Mouse (Mus musculus) monocyte, adult 2 months (primary cell): ENCODE measurements around the gene Slc16a3.

ENCODE experiments used
- DNase-seq, 2 experiments: peaks; one replicate each; pipeline ENCODE4 v3.0.0; 2022; ENCODE audit warnings: low spot score in 2 of 2, low read depth in 1 of 2

Gene Slc16a3

DNA sequence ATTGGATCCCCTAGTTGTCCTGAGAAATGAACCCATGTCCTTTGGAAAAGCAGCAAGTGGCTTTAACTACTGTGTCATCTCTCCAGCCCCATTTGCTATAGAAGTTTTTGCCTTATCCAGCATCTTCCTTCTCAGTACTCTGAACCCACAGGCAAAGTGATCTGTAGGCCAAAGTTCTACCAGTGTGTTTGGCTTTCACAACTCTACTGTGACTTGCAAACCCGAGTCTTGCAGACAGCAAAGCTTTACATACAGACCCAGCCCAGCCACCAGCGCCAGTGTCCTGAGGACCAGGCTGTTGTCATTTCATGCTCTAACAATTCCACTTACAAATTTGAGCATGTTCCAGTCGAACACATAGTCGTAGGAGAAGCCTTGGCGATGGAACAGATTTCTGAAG is 23.0 kb downstream of the Slc16a3 start:
- DNase-seq = no peak

DNA sequence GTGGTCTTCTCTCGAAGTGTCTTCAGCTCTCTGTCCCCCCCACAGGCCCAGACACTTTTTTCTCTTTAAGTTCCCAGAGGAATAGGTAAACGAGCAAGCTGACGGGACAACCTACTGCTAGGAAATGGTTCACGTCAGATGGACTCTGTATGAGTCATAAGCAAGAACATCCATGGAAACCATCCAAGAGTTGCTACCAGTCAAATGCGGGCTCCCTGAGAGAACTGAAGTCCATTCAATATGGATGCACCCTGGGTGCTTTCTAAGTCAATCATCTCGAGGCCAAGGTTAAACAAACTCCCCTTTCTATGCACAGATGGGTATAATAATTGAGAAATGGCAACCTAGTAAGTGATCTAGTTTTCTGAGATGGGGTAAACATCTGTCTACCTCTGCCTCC is 25.0 kb downstream of the Slc16a3 start:
- no peak for DNase-seq

DNA sequence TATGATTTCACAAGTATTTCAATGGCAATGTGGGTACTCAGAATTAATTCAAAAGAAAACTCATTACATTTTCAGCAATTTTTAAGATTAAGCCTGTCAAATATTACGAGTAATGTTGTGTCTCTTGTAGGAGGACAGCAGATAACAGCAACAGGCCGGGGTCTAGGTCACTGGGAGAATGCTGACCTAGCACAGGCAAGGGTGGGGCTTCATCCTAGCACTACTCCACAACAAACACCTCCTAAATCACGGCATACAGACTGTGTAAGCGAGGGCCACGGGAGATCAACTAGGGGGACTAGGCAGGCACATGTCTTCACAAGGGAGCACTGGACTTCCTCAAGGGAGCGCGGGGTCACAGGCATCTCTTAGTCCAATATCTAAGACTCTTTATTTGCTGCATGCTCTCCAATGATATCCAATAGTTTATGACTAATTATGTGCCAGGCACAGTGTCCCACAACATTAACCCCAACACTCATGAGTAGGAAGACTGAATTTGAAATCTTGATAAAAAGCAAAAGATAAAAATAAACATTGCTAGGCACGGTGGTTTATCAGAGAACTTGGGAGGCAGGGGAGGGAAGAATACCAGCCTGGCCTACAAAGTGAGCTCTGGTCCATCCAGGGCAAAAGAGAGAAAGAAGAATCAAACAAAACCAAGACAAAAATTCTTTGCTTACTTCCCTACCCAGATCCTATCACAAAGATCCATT is 31.6 kb downstream of the Slc16a3 start:
- no peak for DNase-seq

DNA sequence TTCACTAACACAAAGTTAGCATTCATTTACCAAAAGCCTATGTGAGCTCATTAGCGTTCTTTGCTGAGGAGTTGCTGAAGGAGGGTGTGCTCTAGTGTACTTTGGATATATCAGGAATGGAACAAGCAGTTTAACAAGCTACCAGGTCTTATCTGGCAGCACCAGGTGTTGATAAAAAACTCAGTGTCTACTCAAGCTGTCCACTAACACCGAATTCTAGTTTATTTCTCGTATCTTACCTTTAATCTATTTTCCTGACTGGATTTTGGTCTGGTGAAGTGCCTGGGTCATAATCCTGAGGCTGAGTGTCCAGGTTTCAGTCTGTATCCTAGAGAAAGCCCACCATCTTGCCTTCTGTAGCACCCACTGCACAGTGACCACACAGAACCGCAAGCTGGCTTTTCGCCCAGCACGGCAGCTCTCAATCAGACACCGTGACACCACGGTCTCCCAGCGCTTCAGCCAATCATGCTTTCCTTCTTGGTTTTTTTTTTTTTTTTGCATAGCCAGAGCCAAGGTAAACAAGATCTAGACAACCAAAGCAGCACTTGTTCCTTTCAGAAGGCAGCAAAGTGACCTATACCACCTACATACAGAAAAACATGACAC is 32.3 kb downstream of the Slc16a3 start:
- no peak for DNase-seq

DNA sequence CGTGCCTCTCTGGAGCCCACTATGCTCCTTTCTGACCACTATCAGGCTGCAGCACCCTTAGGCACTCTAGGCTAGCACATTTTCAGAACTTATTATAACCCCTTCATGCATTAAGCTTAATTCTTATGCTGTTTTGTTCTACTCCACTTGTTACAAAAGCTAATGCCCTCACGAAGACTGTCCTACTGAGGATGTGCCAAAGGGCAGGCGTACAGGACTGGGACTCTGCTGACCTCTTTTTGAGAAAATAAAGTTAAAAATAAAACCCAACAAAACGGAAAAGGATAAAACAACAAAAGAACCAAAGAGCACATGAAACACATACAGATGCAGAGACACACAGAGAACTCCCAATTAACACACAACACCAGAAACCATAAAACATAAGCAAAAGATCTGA is 33.4 kb downstream of the Slc16a3 start:
- DNase-seq = no peak

DNA sequence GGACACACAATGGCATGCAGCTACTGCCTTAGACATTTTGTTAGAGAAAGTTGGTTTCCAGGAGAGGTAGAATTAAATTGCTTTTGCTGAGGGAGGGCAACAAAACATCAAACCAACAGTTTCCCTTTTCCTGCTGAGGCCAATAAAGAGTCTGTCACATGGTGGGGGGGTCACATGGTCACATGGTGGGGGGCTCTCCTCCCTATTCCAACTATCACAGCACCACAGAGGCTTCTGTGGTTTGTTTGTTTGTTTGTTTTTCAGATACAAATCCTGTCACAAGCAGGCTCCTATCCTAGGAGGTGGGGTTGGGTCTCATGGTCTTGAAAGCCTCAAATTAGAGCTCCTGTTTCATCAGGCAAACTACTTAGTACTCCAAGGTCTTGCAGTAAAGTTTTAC is 34.2 kb downstream of the Slc16a3 start:
- DNase-seq = no peak

DNA sequence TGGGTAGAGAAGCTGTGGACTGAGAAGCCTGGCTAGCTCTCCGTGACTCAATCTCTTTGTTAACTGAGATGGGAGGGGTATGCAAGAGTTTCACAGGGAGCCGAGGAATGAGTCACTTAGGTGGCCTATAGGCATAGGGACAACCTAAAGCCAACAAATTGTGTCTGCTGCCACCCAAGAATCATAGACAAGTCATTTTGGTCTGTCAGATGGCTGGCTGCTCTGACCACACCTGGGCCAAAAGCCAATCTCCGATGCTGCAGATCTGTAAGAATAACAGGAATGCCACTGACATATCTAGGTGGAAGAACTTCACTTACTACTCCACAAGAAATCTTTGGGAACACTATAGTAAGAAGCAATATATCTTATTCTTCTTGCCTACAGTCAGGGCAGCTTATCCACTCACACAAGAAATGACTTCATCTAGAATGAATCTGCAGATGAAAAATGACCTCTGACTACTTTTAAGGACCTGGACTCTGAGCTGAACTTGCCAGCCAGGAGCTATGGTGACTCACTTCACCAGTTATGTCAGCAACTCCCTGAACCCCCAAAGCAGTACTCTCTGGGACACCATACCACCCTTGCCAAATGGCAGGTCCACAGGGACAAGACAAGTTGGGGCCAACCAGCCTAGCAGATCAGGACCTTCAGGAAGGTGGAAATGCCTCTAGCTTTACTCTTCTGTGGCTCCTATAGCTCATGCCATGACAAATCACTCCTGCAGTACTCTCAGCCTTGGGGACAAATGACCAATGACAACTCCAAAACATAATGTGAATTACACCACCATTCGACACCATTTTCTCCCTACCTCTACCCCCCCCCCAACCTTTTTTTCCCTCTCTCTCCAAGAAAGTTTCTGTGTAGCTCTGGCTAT is 36.4 kb downstream of the Slc16a3 start:
- DNase-seq = no peak

DNA sequence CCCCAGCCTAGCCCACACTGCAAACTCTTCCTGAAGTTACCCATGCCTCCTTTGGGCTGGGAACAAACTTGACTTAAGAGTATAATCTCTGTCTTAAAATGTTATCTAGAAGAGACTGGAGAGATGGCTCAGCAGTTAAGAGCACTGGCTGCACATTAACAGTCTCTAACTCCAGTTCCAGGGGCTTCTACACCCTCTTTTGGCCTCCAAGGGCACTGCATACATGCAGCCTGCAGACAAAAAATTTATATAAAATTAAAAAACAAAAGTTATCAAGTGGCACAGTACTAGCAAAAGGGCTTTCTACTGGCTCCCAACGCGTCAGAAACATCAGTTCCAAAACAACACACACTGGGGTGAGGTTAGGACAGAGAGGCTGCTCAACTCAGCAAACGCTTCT is 39.3 kb downstream of the Slc16a3 start:
- DNase-seq = no peak

DNA sequence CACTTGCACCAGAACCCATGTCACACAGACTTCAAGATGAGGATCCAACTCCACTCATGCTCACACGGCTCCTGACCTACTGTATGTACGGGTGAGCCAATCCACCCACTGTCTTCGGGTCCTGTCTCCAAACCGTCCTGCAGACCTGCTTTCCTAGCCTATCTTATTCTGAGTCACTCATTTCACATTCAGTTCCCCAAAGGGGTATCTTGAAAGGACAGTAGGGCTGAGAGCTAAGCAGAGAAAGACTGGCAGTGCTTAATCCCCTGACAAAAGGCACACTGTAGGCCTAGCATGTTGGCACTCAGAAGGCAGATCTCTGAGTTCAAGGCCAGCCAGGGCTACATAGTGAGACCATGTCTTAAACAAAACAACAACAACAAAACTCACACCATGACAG is 40.1 kb downstream of the Slc16a3 start:
- no peak for DNase-seq

DNA sequence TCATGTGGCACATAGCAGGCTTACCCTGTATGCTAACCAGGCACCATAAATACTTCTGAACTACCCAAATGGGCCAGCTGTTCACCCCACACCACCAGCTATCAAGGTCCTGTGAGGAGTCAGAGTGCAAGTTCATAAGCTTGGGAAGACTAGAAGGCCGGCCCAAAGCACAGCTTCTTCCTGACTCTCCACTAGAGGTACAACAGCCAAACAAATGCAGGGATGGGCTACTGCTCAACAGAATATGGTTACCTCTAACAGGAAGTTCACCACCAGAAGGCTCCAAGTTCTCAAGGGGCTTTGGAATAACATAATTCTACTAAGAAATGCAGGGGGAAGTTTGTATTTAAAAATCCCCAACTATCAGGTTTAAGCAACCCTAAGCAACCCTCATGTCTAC is 41.2 kb downstream of the Slc16a3 start:
- no peak for DNase-seq

DNA sequence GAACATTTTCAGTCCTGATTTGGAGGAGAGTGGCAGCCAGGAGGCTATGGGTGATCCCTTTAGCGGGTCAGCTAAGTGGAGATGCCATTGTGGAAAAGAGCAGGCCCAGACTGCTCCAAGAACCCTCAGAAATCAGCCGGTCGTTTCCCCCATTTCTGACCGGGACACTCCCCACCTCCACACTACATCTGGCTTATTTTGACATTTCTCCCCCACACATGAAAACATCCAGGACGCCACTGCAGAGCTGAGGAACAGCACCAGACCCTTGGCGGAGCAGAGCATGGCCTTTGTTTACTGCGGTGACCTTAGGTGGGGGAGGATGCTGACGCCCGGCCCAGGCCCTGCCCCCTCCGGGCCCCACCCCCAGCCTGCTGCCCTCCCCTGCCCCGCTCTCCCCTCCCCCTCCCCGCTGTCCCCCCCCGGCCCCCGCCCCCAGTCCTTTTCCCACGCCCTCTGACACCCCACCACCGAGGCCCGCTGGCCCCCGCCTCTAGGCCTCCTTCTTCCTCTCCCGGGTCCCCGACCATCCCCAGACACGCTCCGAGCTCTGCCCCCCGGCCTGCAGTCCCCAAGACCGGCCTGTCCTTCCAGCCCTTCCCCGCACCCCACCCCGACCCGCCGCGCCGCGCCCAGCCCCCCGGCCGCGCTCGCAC is 42.0 kb downstream of the Slc16a3 start:
- peak in 1 of 2 experiments; percentile 10 for DNase-seq

DNA sequence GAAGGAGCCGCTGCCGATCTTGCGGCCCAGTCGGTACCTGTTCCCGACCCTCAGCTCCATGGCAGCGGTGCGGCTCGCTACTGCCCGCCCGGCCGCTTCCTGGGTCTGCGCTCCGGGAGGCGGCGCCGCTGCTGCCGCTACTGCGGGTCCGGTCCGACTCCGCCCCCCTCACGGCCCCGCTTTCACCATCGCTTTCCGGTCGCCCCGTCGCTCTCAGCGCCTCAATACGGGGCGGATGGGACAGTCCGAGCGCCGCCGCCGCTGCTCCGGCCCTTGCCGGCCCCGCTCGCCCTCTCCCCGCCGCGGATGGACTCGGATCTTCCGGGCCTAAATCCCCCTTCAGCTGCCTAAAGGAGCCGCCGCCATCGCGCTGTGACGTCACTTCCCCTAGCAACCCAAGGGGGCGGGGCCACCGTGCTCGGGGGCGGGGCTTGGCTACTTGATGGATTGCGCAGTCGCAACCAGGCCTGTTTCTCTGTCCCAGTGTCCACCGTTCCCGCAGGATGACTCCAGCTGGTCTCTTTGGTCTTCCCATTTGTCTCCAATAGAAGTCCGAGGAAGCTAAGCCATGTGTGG is 42.8 kb downstream of the Slc16a3 start, which contains the start of gene Csnk1d:
Csnk1d (minus strand) TSS at position 380 of the 576 bp plus-strand sequence.
- peak; percentile 94 to 99 for DNase-seq

DNA sequence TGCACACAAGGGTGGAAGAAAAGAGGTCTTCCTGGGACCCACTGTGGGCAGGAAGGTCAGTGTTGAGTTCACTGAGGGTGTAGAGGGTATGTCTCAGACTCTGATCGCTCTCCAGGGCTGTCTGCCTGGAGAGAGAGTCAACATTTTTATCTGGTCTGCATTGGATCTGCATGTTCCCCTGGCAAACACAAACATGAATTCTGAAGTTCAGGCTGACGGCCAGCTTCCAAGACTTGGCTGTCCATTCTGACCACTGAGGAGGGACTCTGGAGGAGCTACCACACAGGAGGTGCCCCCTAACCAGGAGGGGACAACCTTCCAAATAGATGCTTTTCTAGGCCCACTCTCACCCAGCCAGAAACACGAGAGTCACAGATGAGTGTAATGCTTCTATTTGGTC is 43.5 kb downstream of the Slc16a3 start:
- no peak for DNase-seq

DNA sequence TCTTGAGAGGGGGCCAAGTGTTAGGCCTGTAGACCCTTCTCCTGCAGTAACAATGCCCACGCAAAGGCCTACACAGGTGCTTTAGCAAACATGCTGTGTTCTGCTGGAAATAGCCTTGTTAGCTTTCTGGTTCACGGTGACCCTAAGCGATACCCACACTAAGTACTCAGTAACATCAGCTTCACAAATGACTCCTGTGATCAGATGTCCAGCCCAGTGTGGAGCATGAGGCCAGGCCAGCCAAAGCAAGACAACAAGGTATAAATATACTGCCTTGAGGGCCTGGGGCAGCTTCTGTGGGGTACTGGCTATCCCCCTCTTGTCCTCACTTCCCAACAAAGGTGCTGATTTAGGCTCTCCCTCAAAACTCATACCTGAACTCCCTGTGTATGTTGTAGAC is 44.8 kb downstream of the Slc16a3 start:
- no peak for DNase-seq

DNA sequence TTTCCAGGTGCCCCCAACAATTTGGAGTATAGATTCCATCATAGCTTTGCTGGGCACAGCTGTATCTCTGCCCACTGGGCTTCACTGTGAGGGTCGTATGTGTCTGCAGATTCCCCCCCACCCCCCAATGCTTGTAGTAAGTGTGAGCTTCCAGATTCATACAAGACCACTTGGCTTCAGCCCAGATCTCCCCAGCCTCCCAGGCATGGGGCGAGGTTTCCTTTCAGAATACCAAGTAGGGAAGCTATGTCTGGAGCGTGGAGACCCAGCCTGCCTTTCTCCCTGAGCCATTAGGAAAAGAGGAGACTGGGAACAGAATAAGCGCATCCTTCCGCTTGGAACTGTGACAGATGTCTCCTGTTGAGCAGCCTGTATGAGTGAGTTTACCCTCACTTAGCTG is 45.3 kb downstream of the Slc16a3 start:
- DNase-seq = no peak

DNA sequence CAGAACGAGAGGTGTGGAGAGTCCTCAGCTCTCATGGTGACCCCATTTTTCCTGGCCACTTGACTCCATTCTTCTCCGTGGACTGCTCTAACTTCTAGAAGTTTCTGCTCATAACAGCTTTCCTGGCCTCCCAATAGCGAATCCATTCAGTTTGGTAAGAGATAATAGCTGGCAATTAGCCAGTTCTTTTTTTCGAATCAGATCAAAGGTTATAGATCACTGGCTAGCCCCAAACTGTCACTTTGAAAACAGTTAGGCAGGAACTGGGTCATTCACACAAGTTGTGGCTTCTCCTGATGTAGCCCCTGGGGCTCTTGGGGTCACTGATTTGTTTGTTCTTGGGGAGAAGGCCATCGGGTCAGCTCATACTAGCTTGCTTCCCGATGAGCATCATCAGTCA is 46.5 kb downstream of the Slc16a3 start:
- DNase-seq = no peak

DNA sequence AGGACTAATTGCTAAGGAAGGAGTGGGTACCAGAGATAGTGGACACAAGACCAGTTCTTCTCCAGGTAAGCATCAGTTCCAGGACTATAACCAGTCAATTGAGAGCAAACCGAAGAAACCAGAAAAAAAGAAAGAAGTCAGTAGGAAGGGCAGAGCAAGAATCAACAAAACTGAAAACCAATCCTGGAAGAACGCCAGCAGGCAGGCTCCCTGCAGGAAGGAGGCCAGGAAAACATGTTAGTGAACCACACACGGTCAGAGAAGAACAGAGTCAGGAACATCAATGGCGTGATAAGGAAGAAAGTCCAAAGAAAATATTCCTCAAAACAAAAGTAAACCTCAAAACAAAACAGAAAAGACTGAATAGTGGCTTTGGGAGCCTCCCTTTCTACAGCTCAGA is 53.7 kb downstream of the Slc16a3 start:
- no peak for DNase-seq

DNA sequence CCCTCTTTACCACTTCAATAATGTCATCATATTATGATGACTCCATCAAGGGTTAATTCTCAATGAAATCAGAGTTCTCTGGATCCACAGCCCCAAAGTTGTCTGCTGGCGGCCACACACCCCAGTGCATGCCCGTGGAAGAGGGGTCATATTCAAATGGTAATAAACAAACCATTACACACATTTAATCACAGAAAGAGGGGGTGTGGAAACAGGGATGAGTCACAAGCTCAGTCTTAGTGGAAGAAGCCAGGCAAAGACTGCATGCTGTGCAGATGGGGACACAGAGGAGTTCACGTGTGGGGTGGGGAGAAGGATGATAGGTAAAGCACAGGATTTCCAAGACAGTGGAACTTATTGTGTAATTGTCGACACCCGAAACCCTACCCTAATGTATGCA is 56.0 kb downstream of the Slc16a3 start:
- no peak for DNase-seq

DNA sequence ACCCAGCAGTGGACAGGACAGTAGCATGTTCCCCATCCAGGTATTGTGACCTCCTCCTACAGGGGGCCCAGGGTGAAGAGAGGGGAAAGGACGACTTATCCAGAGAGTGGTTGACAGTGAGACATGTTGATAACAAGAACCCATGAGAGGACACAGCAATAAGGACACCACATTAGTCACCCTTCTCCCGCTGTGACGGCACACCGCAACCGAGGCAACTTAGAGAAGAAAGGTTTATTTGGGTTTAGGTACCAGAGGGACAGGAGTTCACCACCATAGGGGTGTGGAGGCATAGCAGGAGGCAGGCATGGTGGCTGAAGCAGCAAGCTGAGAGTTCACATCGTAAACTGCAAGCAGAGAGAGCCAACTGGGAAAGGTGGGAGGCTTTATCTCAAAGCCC is 57.9 kb downstream of the Slc16a3 start:
- no peak for DNase-seq

DNA sequence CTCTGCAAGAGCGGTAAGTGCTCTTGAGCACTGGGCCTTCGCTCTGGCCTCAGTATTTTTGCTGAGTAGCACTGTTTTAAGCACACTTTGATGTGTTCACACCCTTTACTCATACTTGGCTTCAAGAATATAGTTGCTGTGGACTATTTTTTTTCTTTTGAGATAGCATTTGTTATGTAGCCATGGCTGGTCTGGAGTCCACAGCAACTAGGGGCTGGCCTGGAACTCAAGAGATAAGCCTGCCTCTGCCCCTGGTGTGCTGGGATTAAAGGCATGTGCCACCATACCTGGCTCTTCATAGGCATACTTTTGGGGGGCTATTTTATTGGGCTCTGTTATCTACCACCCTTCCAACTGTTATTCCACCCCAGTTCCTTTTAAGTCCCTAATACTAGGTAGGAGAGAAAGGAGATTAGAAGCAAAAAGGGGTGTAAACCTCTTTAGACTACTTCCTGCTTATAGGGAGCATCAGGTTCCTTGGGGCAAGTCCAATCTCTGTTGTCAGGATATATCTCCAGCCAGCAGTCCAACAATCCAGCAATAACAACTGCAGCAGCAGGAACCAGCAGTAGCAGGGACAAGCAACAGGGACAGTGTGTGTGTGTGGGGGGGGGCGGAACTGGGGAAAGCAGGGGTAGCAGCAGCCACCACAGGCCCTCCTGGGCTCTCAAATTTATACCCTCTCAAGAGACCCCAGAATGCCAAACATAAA is 61.9 kb downstream of the Slc16a3 start:
- no peak for DNase-seq
